Mouse (Mus musculus) mature B cell (primary cell): ENCODE results near the gene Phldb2.

Experiments used
- in situ Hi-C: fragments of 300-500 bp; cut with MboI; formaldehyde crosslinking; loops from 2 replicates; pipeline ENCODE4 v1.14.3; 2019

Phldb2 gene

GRCm38 (mm10) chr16:45953394-45953793, at the start of gene Phldb2:
Phldb2 (minus strand) TSS chr16:45953598.
- in situ Hi-C loops: loop anchor here (25.0 kb wide), 1 partner anchor 191 kb away; no protein-coding TSS in a partner anchor

GRCm38 (mm10) chr16:46001550-46002166, 48.3 kb upstream of the Phldb2 start:
- in situ Hi-C loops: loop anchor here (25.0 kb wide), 2 partner anchors 264 to 839 kb away; partner anchors contain the start of genes Abhd10, Atg3 and Slc35a5

GRCm38 (mm10) chr16:46000976-46001375, 47.6 kb upstream of the Phldb2 start:
- in situ Hi-C loops: loop anchor here (25.0 kb wide), 2 partner anchors 264 to 839 kb away; partner anchors contain the start of genes Abhd10, Atg3 and Slc35a5

GRCm38 (mm10) chr16:45999374-46000191, 46.2 kb upstream of the Phldb2 start:
- in situ Hi-C loops: loop anchor here (25.0 kb wide), 2 partner anchors 262 to 837 kb away; partner anchors contain the start of genes Abhd10, Atg3 and Slc35a5

- in situ Hi-C loops: no loop called here
Measured at GRCm38 (mm10) chr16:45998231-45998630, 44.8 kb upstream of the Phldb2 start.

GRCm38 (mm10) chr16:45990901-45991676, 37.7 kb upstream of the Phldb2 start:
- in situ Hi-C loops: no loop called here

- in situ Hi-C loops: no loop called here
Measured at GRCm38 (mm10) chr16:45986236-45986635, 32.8 kb upstream of the Phldb2 start.

GRCm38 (mm10) chr16:45984610-45985606, 31.5 kb upstream of the Phldb2 start:
- in situ Hi-C loops: no loop called here

- in situ Hi-C loops: no loop called here
Measured at GRCm38 (mm10) chr16:45976251-45976650, 22.9 kb upstream of the Phldb2 start.

GRCm38 (mm10) chr16:45973959-45974686, 20.7 kb upstream of the Phldb2 start:
- in situ Hi-C loops: loop anchor here (25.0 kb wide), 1 partner anchor 212 kb away; no protein-coding TSS in a partner anchor

GRCm38 (mm10) chr16:45970187-45970586, 16.8 kb upstream of the Phldb2 start:
- in situ Hi-C loops: loop anchor here (25.0 kb wide), 1 partner anchor 208 kb away; no protein-coding TSS in a partner anchor

- in situ Hi-C loops: loop anchor here (25.0 kb wide), 1 partner anchor 206 kb away; no protein-coding TSS in a partner anchor
Measured at GRCm38 (mm10) chr16:45968716-45969115, 15.3 kb upstream of the Phldb2 start.

GRCm38 (mm10) chr16:45967471-45967870, 14.1 kb upstream of the Phldb2 start:
- in situ Hi-C loops: loop anchor here (25.0 kb wide), 1 partner anchor 205 kb away; no protein-coding TSS in a partner anchor

- in situ Hi-C loops: loop anchor here (25.0 kb wide), 1 partner anchor 204 kb away; no protein-coding TSS in a partner anchor
Measured at GRCm38 (mm10) chr16:45966604-45967003, 13.2 kb upstream of the Phldb2 start.

GRCm38 (mm10) chr16:45964777-45965176, 11.4 kb upstream of the Phldb2 start:
- in situ Hi-C loops: loop anchor here (25.0 kb wide), 1 partner anchor 202 kb away; no protein-coding TSS in a partner anchor

GRCm38 (mm10) chr16:45963837-45964236, 10.4 kb upstream of the Phldb2 start:
- in situ Hi-C loops: loop anchor here (25.0 kb wide), 1 partner anchor 202 kb away; no protein-coding TSS in a partner anchor

GRCm38 (mm10) chr16:45963088-45963487, 9.7 kb upstream of the Phldb2 start:
- in situ Hi-C loops: loop anchor here (25.0 kb wide), 1 partner anchor 201 kb away; no protein-coding TSS in a partner anchor

GRCm38 (mm10) chr16:45960978-45961377, 7.6 kb upstream of the Phldb2 start:
- in situ Hi-C loops: loop anchor here (25.0 kb wide), 1 partner anchor 199 kb away; no protein-coding TSS in a partner anchor

GRCm38 (mm10) chr16:45956390-45956950, 3.1 kb upstream of the Phldb2 start:
- in situ Hi-C loops: loop anchor here (25.0 kb wide), 1 partner anchor 194 kb away; no protein-coding TSS in a partner anchor
